Mouse (Mus musculus) thymus, postnatal 10 days (tissue): Measurements from ENCODE around the gene Hddc2.
"Not testable (repeated sequence)": the region's sequence is repeated elsewhere in the genome, so short reads cannot be mapped to it uniquely, and the experiment has no call there.

ENCODE experiments used
- DNase-seq, 2 experiments: peaks; one replicate each; pipeline ENCODE4 v3.0.0; 2021; ENCODE audit warnings: low spot score in 2 of 2

Hddc2 gene

GRCm38 (mm10) chr10:31354141-31354540 is 41.0 kb downstream of the Hddc2 start:
- DNase-seq: no peak

DNA sequence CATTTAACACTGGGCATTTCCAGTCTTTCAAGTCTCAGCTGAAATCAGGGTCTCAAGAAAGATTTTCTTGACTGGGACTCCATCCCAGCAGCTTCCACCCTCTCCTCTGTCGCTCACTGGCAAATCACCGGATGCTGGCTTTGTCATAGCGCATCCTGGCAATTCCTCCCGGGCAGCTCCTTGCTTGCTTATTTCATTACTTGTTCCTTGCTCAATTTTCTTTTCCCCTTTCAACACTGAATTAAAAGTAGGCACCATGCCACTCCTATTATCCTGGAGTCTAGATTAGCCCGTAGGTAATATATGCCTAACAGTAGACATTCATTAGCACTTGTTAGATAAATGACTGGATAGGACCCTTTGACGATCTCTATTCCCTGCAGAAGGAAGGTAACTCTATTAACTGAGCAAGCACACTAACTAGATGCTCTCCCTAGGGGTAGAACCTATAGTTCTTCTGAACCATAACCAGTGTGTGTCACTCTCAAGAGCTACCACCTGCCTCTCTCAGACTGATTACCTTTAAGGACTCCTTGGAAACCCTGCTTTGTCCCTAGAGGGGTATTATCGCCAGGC is 41.8 kb downstream of the Hddc2 start:
- no peak for DNase-seq

DNA sequence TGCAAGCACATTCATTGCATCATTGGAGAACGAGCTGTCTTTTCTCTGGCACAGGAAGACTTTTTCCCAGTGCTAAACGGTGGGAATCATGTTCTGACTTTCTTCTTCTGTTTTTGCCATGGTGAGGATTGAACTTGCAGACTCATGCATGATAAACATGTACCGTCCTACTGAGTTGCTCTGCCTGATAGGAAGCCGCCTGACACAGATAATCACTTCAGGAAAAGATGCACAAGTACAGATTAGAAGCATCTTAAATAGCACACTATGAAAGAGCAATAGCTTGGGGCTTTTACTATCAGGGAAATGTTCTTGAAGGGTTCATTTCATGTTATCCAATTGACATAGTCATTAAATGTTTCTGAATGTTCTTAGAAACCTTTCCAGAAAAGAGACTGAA is 46.6 kb downstream of the Hddc2 start:
- DNase-seq: no peak

GRCm38 (mm10) chr10:31370200-31370599 is 57.0 kb downstream of the Hddc2 start:
- DNase-seq: not testable (repeated sequence)
